Mouse (Mus musculus) MEL (cell line): ENCODE results near the gene Lifr. TPM values are rescaled to one million over a fixed set of nuclear protein-coding genes. Genes with fewer than 3 reads are reported as not detected.

ENCODE experiments used
- DNase-seq: peaks from one replicate; pipeline ENCODE4 v3.0.0; 2011; ENCODE audit warnings: low read depth, low spot score
- H3K27ac ChIP-seq: 2 replicates; pipeline ENCODE4 v1.5.1; 2012; ENCODE audit warnings: low read depth, mild to moderate bottlenecking, control low read depth, low read length, moderate library complexity; ENCODE audit not compliant: control insufficient read depth
- H3K27me3 ChIP-seq, 2 experiments: fragments of 150-350 bp in 1 of 2; sonication (generic) in 1 of 2; 2 replicates each; pipeline ENCODE4 v1.6.1; 2012; ENCODE audit warnings: low read length in 2 of 2, mild to moderate bottlenecking in 2 of 2, improper control_type of control experiment in 1 of 2, moderate library complexity in 1 of 2; ENCODE audit not compliant: insufficient read depth in 2 of 2, control insufficient read depth in 1 of 2
- H3K36me3 ChIP-seq, 2 experiments: 2 replicates each; pipeline ENCODE4 v1.6.1; 2012 to 2014; ENCODE audit warnings: low read length in 2 of 2, improper control_type of control experiment in 1 of 2, inconsistent platforms in 1 of 2, mild to moderate bottlenecking in 1 of 2; ENCODE audit not compliant: insufficient read depth in 2 of 2, control insufficient read depth in 1 of 2
- H3K4me1 ChIP-seq, 2 experiments: fragments of 150-350 bp in 1 of 2; sonication (generic) in 1 of 2; 2 replicates each; pipeline ENCODE4 v1.6.1; 2012; ENCODE audit warnings: low read length in 2 of 2, improper control_type of control experiment in 1 of 2, mild to moderate bottlenecking in 1 of 2; ENCODE audit not compliant: insufficient read depth in 2 of 2, control insufficient read depth in 1 of 2
- H3K4me3 ChIP-seq, 2 experiments: fragments of 150-350 bp in 1 of 2; sonication (generic) in 1 of 2; 2 replicates each; pipeline ENCODE4 v1.5.1; 2012; ENCODE audit warnings: low read depth in 2 of 2, low read length in 2 of 2, mild to moderate bottlenecking in 2 of 2, moderate library complexity in 2 of 2, control low read depth in 1 of 2, improper control_type of control experiment in 1 of 2; ENCODE audit not compliant: control insufficient read depth in 1 of 2, insufficient read depth in 1 of 2
- H3K79me2 ChIP-seq: 2 replicates; pipeline ENCODE4 v1.6.1; 2012; ENCODE audit warnings: mild to moderate bottlenecking, low read length, moderate library complexity; ENCODE audit not compliant: control insufficient read depth, poor library complexity, insufficient read depth
- H3K9ac ChIP-seq: 2 replicates; pipeline ENCODE4 v1.6.1; 2012; ENCODE audit warnings: low read depth, mild to moderate bottlenecking, control low read depth, low read length, moderate library complexity; ENCODE audit not compliant: control insufficient read depth, poor library complexity, severe bottlenecking
- H3K9me3 ChIP-seq: fragments of 150-350 bp; sonication (generic); replicated peaks from 2 replicates; pipeline ENCODE4 v1.6.1; 2012; ENCODE audit warnings: mild to moderate bottlenecking, low read length, improper control_type of control experiment, moderate library complexity; ENCODE audit not compliant: insufficient read depth
- BHLHE40 ChIP-seq: IDR thresholded peaks from 2 replicates; pipeline ENCODE4 v1.6.1; 2012; ENCODE audit warnings: low read depth, mild to moderate bottlenecking, inconsistent platforms, low read length, improper control_type of control experiment, borderline replicate concordance
- CHD1 ChIP-seq: IDR thresholded peaks from 2 replicates; pipeline ENCODE4 v1.6.1; 2012; ENCODE audit warnings: low read depth, mild to moderate bottlenecking, inconsistent platforms, low read length, improper control_type of control experiment
- CHD2 ChIP-seq: IDR thresholded peaks from 2 replicates; pipeline ENCODE4 v1.6.1; 2011; ENCODE audit warnings: low read length, improper control_type of control experiment
- CTCF ChIP-seq, 3 experiments: IDR thresholded peaks in 2 of 3; conservative IDR thresholded peaks in 1 of 3; 2 replicates each; pipeline ENCODE4 v1.5.1; 2011 to 2012; ENCODE audit warnings: low read length in 3 of 3, low read depth in 2 of 3, mild to moderate bottlenecking in 2 of 3, improper control_type of control experiment in 1 of 3, inconsistent platforms in 1 of 3, mixed read lengths in 1 of 3, moderate library complexity in 1 of 3; ENCODE audit not compliant: control insufficient read depth in 1 of 3, insufficient read depth in 1 of 3, poor library complexity in 1 of 3, severe bottlenecking in 1 of 3
- E2F4 ChIP-seq: IDR thresholded peaks from 2 replicates; pipeline ENCODE4 v1.6.1; 2011; ENCODE audit warnings: low read depth, low read length, improper control_type of control experiment, borderline replicate concordance
- GABPA ChIP-seq: IDR thresholded peaks from 2 replicates; pipeline ENCODE4 v1.6.1; 2012; ENCODE audit warnings: low read depth, mild to moderate bottlenecking, inconsistent platforms, low read length, improper control_type of control experiment, moderate library complexity
- GATA1 ChIP-seq: IDR thresholded peaks from 2 replicates; pipeline ENCODE4 v1.6.1; 2011; ENCODE audit warnings: low read depth, low read length, improper control_type of control experiment
- MAFK ChIP-seq: IDR thresholded peaks from 2 replicates; pipeline ENCODE4 v1.6.1; 2011; ENCODE audit warnings: low read depth, mild to moderate bottlenecking, low read length, improper control_type of control experiment, borderline replicate concordance
- MAX ChIP-seq: IDR thresholded peaks from 2 replicates; pipeline ENCODE4 v1.6.1; 2011; ENCODE audit warnings: low read length, improper control_type of control experiment
- MAZ ChIP-seq: IDR thresholded peaks from 2 replicates; pipeline ENCODE4 v1.6.1; 2012; ENCODE audit warnings: low read depth, mild to moderate bottlenecking, inconsistent platforms, low read length, improper control_type of control experiment
- MEF2A ChIP-seq: IDR thresholded peaks from 2 replicates; pipeline ENCODE4 v1.6.1; 2014; ENCODE audit warnings: low read depth, mild to moderate bottlenecking, inconsistent platforms, low read length, improper control_type of control experiment; ENCODE audit not compliant: poor library complexity, insufficient replicate concordance, severe bottlenecking; ENCODE audit errors: extremely low read depth
- MXI1 ChIP-seq: IDR thresholded peaks from 2 replicates; pipeline ENCODE4 v1.6.1; 2011; ENCODE audit warnings: mild to moderate bottlenecking, low read depth, low read length, improper control_type of control experiment
- MYB ChIP-seq: IDR thresholded peaks from 2 replicates; pipeline ENCODE4 v1.6.1; 2011; ENCODE audit warnings: mild to moderate bottlenecking, low read depth, low read length, improper control_type of control experiment
- NRF1 ChIP-seq: IDR thresholded peaks from 2 replicates; pipeline ENCODE4 v1.6.1; 2014; ENCODE audit warnings: low read depth, mild to moderate bottlenecking, inconsistent platforms, low read length, improper control_type of control experiment, moderate library complexity; ENCODE audit not compliant: poor library complexity, insufficient read depth, severe bottlenecking
- POLR2A ChIP-seq, 2 experiments: IDR thresholded peaks; 2 replicates each; pipeline ENCODE4 v1.6.1; 2011 to 2012; ENCODE audit warnings: low read length in 2 of 2, mild to moderate bottlenecking in 2 of 2, control low read depth in 1 of 2, improper control_type of control experiment in 1 of 2, low read depth in 1 of 2, moderate library complexity in 1 of 2; ENCODE audit not compliant: control insufficient read depth in 1 of 2, insufficient read depth in 1 of 2, poor library complexity in 1 of 2
- POLR2AphosphoS2 ChIP-seq: IDR thresholded peaks from 2 replicates; pipeline ENCODE4 v1.6.1; 2011; ENCODE audit warnings: low read length, improper control_type of control experiment
- POLR2AphosphoS5 ChIP-seq: IDR thresholded peaks from 2 replicates; pipeline ENCODE4 v1.6.1; 2012; ENCODE audit warnings: low read depth, borderline replicate concordance, mild to moderate bottlenecking, inconsistent platforms, low read length, moderate library complexity, mixed read lengths
- RAD21 ChIP-seq: IDR thresholded peaks from 2 replicates; pipeline ENCODE4 v1.6.1; 2011; ENCODE audit warnings: mild to moderate bottlenecking, low read depth, low read length, improper control_type of control experiment
- SIN3A ChIP-seq: IDR thresholded peaks from 2 replicates; pipeline ENCODE4 v1.6.1; 2012; ENCODE audit warnings: low read length, improper control_type of control experiment, inconsistent platforms
- TAL1 ChIP-seq: IDR thresholded peaks from 2 replicates; pipeline ENCODE4 v1.6.1; 2012; ENCODE audit warnings: mild to moderate bottlenecking, inconsistent platforms, low read length, moderate library complexity, mixed read lengths
- TBP ChIP-seq: IDR thresholded peaks from 2 replicates; pipeline ENCODE4 v1.8.0; 2011; ENCODE audit warnings: low read depth, low read length, improper control_type of control experiment
- UBTF ChIP-seq: IDR thresholded peaks from 2 replicates; pipeline ENCODE4 v1.6.1; 2012; ENCODE audit warnings: low read depth, mild to moderate bottlenecking, inconsistent platforms, low read length, improper control_type of control experiment, moderate library complexity, borderline replicate concordance; ENCODE audit not compliant: insufficient read depth
- USF2 ChIP-seq, 2 experiments: IDR thresholded peaks; 2 replicates each; pipeline ENCODE4 v1.6.1; 2011 to 2012; ENCODE audit warnings: improper control_type of control experiment in 2 of 2, low read length in 2 of 2, borderline replicate concordance in 1 of 2, inconsistent platforms in 1 of 2, low read depth in 1 of 2, mild to moderate bottlenecking in 1 of 2; ENCODE audit not compliant: insufficient read depth in 1 of 2
- ZMIZ1 ChIP-seq: IDR thresholded peaks from 2 replicates; pipeline ENCODE4 v1.6.1; 2012; ENCODE audit warnings: low read depth, mild to moderate bottlenecking, inconsistent platforms, low read length, improper control_type of control experiment, moderate library complexity
- ZNF384 ChIP-seq: IDR thresholded peaks from 2 replicates; pipeline ENCODE4 v1.6.1; 2012; ENCODE audit warnings: low read depth, mild to moderate bottlenecking, inconsistent platforms, low read length, improper control_type of control experiment
- polyA plus RNA-seq, 2 experiments: library from polyadenylated mRNA; stranded (reverse) in 1 of 2; unstranded in 1 of 2; fragments of >175 nt in 1 of 2; fragments of >200 nt in 1 of 2; gene quantifications; 2 replicates each; pipeline versions ENCODE4 v1.2.1 to v1.2.4; 2012; ENCODE audit warnings: low replicate concordance in 2 of 2, low read depth in 1 of 2; ENCODE audit not compliant: insufficient read length in 2 of 2, insufficient read depth in 1 of 2, missing spikeins in 1 of 2
- total RNA-seq: library from RNA; depleted of rRNA; stranded (reverse); fragments of 300-350 nt; gene quantifications from 2 replicates; pipeline ENCODE4 v1.2.3, GENCODE M21; 2012

Lifr gene
- total and polyA plus RNA-seq, 3 experiments, result not detected

- H3K27me3 ChIP-seq, result no peaks in the 10 kb centered on the region
- H3K4me3 ChIP-seq, result no peak overlapping the region
- H3K36me3 ChIP-seq, result no peaks in the 10 kb centered on the region
- no peaks in the 10 kb centered on the region for H3K4me1 ChIP-seq
- no peak for DNase-seq
- TF ChIP-seq CHD1 (no peak), SIN3A (no peak), RAD21 (no peak), TBP (no peak), ZNF384 (no peak), BHLHE40 (no peak), CHD2 (no peak), MAX (no peak), ZMIZ1 (no peak), GATA1 (no peak), CTCF (IDR thresholded peaks at IDR 0.05 in 2 of 3, conservative IDR thresholded peaks at IDR 0.05 in 1 of 3; ENCODE audit: control insufficient read depth in 1 of 3, insufficient read depth in 1 of 3, low read depth in 2 of 3, low read length in 3 of 3, poor library complexity in 1 of 3, severe bottlenecking in 1 of 3) (no peak), MEF2A (no peak), MAFK (no peak), TAL1 (no peak)
- no peaks in the 10 kb centered on the region for H3K9me3 ChIP-seq
- no peaks in the 10 kb centered on the region for H3K79me2 ChIP-seq
- no peak overlapping the region for H3K9ac ChIP-seq
- H3K27ac ChIP-seq, result no peak overlapping the region
Observed at GRCm38 (mm10) chr15:7136912-7137311, 46.5 kb downstream of the Lifr start.

- H3K36me3 ChIP-seq, result no peaks in the 10 kb centered on the region
- H3K27ac ChIP-seq, result no peak overlapping the region
- no peaks in the 10 kb centered on the region for H3K9me3 ChIP-seq
- H3K27me3 ChIP-seq, result no peaks in the 10 kb centered on the region
- no peaks in the 10 kb centered on the region for H3K79me2 ChIP-seq
- TF ChIP-seq MXI1 (no peak), CTCF (IDR thresholded peaks at IDR 0.05 in 2 of 3, conservative IDR thresholded peaks at IDR 0.05 in 1 of 3; ENCODE audit: control insufficient read depth in 1 of 3, insufficient read depth in 1 of 3, low read depth in 2 of 3, low read length in 3 of 3, poor library complexity in 1 of 3, severe bottlenecking in 1 of 3) (no peak), MYB (no peak), NRF1 (no peak), GATA1 (no peak), UBTF (no peak), TAL1 (no peak), POLR2AphosphoS5 (no peak), POLR2A (IDR thresholded peaks at IDR 0.05; ENCODE audit: control insufficient read depth in 1 of 2, insufficient read depth in 1 of 2, low read depth in 1 of 2, low read length in 2 of 2, poor library complexity in 1 of 2) (no peak), MAZ (no peak), USF2 (IDR thresholded peaks at IDR 0.05; ENCODE audit: borderline replicate concordance in 1 of 2, insufficient read depth in 1 of 2, low read depth in 1 of 2, low read length in 2 of 2) (no peak), ZNF384 (no peak), GABPA (no peak), POLR2AphosphoS2 (no peak), E2F4 (no peak), MAFK (no peak)
- H3K4me1 ChIP-seq, result no peaks in the 10 kb centered on the region
- H3K4me3 ChIP-seq, result no peak overlapping the region
- no peak overlapping the region for H3K9ac ChIP-seq
- no peak for DNase-seq
Observed at GRCm38 (mm10) chr15:7137607-7138006, 47.2 kb downstream of the Lifr start.
